Mouse (Mus musculus): Measurements from ENCODE around the gene Tuft1.

The Tuft1 gene

DNA sequence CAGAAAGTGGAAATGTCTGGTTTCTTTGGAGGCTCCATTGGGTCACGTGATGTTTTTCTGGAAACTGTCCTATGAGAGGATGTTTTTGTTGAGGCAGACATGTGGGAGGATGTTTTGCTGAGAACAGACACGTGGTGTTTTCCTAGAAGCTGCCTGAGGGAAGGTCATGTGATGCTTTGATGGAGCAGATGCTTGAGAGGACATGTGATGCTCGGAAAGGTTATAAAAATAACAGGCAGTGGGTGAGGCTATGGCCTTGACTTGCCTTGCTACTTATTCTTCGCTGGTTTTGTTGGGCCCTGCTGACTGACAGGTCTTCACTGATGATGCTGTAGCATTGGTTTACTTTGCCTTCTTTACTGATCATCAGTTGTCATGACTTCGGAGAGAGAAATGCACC lies 67.6 kb downstream of the Tuft1 start:
- DNase-seq = no peak

DNA sequence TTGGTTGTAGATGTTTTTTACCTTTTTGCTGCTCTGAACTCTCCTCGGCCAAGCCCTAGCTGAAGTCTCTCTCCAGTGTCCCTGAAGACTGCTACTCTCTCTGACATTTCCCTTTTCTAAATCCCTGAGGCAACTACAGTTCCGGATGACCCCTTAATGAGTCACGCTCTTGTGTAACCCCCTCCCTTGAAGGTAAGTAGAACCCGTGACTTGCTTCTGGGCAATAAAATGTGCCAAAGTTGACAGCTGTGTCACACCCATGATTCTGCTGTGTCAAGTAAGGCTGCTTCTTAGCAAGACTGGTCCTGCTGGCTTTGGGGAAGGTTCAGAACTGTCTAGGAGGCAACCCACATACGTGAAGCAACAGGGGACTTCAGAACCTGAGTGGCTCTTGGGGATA lies 70.7 kb downstream of the Tuft1 start:
- DNase-seq = peak; percentile 68

DNA sequence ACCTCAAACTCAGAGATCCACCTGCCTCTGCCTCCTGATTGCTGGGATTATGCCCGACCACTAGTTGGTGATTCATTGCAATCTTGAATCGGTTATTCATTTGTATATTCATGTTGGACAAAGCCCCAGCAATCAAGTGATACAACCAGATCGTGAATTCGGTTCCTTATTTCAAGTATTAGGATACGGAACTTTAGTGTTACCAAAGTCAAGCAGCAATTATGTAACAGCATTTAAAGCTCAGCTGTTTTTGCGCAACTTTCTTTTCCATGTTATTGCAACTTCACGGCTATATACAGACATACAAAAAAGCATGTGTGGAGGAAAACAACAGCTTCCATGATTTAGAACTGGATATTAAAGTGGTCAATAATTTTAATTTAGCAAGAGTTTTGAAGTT lies 75.7 kb downstream of the Tuft1 start:
- DNase-seq = peak; percentile 61

DNA sequence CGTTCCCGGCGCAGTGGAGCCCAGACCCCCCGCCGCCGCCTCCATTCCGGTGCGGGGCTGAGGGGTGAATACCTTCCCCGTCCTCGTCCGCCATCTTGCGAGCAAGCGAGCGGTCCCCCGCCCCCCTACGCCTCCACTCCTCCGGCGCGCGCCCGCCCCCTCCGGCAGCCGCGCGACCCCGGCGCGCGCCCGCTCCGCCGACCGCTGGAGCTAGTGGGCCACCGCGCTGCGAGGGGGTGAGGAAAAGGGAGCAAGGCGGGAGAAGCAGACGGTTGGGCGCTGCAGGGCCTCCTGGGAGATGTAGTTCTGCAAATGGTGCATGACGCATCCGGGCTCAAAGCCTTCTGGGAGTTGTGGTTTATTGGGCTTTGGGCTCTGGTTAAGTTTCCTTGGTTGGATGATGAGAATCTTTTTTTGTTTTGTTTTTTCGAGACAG lies 76.2 kb downstream of the Tuft1 start, which contains the start of gene Snx27:
Gene Snx27 (minus strand): TSS at position 261 of the 436 bp plus-strand sequence.
- DNase-seq = peak; percentile 94

DNA sequence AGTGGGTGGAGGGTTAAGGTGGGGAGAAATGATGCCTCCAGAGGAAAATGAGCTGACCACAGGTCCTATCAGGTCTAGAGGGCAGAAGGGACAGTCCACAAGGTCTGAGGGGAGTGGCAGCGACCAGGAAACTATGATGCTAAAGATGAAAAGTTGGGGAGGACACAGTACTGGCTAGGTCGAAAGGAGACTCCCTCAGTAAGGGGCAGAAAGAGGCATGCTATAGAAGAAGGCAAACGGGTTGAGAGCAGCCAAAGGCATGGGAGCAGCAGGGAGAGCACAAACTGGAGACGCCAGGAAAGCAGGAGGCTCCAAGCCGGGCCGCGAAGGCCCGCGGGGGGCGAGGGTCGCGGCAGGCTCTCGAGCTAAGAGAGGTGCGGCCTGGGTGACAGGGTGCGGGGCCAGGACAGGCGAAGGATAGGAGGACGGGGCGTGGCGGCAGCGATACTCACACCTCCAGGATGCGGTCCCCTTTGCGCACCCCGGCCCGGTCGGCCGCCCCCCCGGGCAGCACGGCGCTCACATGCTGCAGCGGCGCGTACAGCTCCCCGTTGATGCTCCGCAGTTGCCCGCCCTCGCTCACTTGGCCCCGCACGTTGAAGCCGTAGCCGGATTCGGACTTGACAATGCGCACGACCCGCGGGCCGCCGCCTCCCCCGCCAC lies 76.7 kb downstream of the Tuft1 start:
- no peak for DNase-seq

DNA sequence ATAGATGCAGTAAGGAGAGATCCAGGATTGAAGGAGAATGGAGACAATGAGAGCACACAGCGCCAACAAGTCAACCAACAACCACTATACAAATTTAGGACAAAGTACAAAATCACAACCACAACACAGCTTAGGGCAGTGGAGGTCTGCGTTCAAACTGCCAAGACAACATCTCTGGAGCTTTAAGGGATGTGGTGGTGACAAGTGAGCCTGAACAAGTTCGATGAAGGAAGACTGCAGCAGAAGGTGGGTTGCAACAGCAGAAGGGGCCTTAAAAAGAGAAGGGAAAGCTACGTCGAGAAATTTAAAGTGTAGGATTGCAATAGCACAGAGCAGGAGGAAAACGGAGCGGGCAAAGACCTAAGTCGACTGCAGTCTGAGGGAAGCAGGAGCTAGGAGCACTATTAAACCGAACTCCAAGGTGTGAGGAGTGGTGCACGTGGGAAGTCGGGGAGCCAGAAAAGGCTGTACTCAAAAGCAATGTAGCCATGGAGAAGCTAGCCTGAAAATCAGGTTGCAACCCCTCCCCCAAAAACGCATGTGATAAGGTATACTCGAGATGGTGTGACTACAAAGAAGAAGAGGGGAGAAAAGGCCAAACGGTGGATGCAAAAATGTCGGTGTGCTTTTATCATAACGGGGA lies 77.4 kb downstream of the Tuft1 start:
- no peak for DNase-seq

DNA sequence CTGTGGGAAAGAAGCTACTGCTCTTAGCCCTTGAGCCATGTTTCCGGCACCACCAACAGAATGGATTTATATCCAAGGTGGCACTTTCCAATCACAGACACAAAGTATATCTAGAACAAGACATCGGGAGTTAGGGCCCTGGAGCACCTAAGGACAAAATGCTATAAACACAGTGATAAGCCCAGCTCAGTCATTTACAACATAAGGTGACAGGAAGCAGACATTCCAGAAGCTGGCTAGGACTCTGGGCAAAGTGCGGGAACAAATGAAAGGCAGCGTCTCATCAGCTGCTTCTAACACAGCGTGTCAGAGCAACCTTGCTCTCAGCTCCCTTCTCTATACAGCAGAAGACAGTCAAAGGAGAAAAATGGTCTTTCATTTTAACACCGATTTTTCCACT lies 84.2 kb downstream of the Tuft1 start:
- DNase-seq = no peak

DNA sequence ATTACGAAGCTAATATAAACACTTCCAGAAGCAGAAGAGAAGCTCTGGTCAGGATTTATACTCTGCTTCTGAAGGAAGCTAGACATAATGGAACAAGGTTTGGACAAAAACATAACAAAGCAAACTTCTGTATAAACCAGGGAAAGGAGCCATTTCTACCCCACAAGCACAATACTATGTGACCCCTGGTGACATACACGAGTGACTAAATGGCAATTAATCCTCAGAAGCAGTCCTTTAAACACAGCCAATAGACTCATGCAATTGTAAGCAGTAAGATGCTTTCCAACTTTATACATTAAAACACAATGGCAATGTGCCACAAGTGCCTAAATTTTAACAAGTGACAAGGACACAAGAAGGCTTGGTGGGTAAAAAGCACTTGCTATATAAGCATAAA lies 91.4 kb downstream of the Tuft1 start:
- DNase-seq = no peak

DNA sequence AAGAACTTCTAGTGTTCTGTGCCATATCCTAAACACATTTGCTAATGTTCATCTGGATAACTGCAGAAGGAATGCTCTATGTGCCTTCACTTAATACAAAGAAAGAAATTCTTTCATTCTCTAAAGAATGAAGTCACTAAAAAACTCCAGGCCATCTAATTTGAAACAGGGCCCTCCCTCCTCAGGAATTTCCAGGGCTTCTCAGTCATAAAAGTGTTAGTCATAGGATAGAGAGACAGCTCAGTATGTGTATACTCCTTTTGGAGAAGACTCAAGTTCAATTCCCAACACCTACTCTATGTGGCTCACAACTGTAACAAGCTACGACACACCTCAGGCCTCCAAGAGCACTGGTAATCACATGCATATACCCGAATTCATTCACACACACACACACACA lies 93.1 kb downstream of the Tuft1 start:
- peak; percentile 19 for DNase-seq

DNA sequence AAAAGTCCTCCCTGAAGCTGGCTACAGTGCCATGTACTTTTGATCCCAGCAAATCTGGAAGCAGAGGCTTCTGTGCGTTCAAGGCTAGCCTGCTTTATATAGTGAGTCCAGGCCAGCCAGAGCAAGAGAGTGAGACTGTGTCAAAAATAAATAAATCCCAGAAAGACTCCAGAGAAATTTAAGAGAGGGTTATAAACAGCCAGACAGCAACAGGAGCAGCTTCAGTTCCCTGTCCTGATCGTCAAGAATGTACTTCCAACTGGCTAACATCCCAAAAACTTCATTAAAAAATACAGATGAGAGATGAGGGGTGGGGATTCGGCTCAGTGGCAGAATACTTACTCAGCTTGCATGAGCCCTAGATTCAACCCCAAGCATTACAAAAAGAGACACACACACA lies 93.5 kb downstream of the Tuft1 start:
- DNase-seq = no peak

DNA sequence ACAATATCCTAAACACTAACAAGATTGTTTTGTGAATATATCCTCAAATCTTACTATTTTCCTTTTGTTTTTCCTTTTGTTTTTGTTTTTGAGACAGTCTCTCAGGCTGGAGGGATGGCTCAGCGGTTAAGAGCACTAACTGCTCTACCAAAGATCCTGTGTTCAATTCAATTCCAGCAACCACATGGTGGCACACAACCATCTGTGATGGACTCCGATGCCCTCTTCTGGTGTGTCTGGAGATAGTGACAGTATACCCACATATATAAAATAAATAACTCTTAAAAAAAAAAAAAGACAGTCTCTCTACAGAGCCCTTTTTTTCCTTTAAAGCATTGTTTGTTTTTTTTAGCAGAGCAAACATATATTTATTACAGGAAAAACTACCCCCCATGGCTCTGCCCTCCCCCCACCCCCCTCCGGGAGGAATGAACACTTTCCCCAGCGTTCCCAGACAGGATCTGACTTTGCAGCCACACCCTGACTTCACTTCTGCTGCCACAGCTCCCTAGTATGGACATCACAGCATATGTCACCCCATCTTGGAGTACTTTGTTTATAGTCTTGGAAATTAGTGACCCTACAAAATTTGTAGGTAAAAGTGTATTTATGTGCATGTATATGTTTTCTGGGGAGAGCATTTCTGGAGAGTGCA lies 94.2 kb downstream of the Tuft1 start:
- DNase-seq = no peak

DNA sequence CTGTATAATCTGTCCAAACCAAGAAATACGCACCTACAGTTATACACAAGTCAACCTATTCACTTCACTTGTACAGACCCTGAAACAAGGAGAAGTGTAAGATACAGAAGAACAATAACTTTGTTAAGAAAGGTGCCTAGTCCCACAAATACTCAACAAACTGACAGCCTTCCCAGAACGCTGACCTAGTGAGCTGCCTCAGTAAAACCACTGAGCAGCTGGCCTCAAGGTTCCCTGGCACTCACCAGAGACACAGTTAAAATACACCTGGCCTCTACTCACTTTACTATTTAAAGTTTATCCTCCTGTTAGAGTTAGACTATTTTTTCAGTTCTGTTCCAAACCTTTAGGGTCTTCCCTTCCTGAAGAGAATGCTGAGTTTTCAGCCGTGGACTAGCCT lies 95.5 kb downstream of the Tuft1 start:
- DNase-seq = no peak

Measured in lung, postnatal 36 days (tissue).